In genomic region chr10:33179731-33180631, GRCm38 (mm10) we compare ENCODE assay signal across 13 mouse cellular contexts.
DNase-seq lines count a peak whose midpoint lies in the region; ATAC-seq lines count a peak whose summit lies in the region.
"Had no signal": no experiment of that assay in that cellular context is flagged by ENCODE, and none has a peak within 500 bp of the region (broad histone marks: within the 10 kb centered on the region; RNA-seq: fewer than 3 reads in every experiment).

No protein-coding gene starts in this region.

- 31% methylated on average over 2 of the region's 2 CpGs for WGBS in forebrain, embryonic 14.5 days
- 45% methylated on average over 2 of the region's 2 CpGs for WGBS in hindbrain, embryonic 13.5 days

- no peaks in the 10 kb centered on the region for H3K27me3 ChIP-seq in forebrain, embryonic 14.5 days (replicated peaks; ENCODE audit: control insufficient read depth, insufficient read depth, low read length)
- H3K27me3 ChIP-seq in hindbrain, embryonic 13.5 days: no peaks in the 10 kb centered on the region
- H3K27me3 ChIP-seq: embryonic facial prominence, embryonic 12.5 days had no signal

- H3K9me3 ChIP-seq in forebrain, embryonic 14.5 days (replicated peaks; ENCODE audit: control insufficient read depth, low read length): no peaks in the 10 kb centered on the region
- H3K9me3 ChIP-seq in hindbrain, embryonic 13.5 days: no peaks in the 10 kb centered on the region
- H3K9me3 ChIP-seq: embryonic facial prominence, embryonic 12.5 days had no signal

- peak; percentile 37; the same call in 1 of the 2 replicates for ATAC-seq in forebrain, embryonic 14.5 days
- ATAC-seq in hindbrain, embryonic 13.5 days (ENCODE audit: low FRiP score): peak; percentile 43; the same call in 1 of the 2 replicates
- ATAC-seq: intestine, postnatal 0 days had no signal

- no peak overlapping the region for H3K4me2 ChIP-seq in forebrain, embryonic 14.5 days (ENCODE audit: low read length)
- no peak overlapping the region for H3K4me2 ChIP-seq in hindbrain, embryonic 13.5 days
- H3K4me2 ChIP-seq: embryonic facial prominence, embryonic 12.5 days had no signal

- H3K4me1 ChIP-seq in forebrain, embryonic 14.5 days (ENCODE audit: control insufficient read depth, insufficient read depth, low read length): no peaks in the 10 kb centered on the region
- 0 out of 2 replicates have a peak, but pooled peaks cover 2% of the 10 kb centered on the region for H3K4me1 ChIP-seq in hindbrain, embryonic 13.5 days (replicated peaks)
- H3K4me1 ChIP-seq: embryonic facial prominence, embryonic 12.5 days had no signal

- H3K27ac ChIP-seq in forebrain, embryonic 14.5 days (ENCODE audit: low read depth, low read length): no peak overlapping the region
- no peak overlapping the region for H3K27ac ChIP-seq in hindbrain, embryonic 13.5 days
- H3K27ac ChIP-seq: embryonic facial prominence, embryonic 12.5 days; liver, embryonic 14.5 days had no signal

- peak; percentile 1 for DNase-seq in embryo, embryonic 11 days
- no peak for DNase-seq in embryo, embryonic 9.5 days (ENCODE audit: extremely low spot score)
- DNase-seq in 3134 (ENCODE audit: extremely low read depth, insufficient read length, low spot score): peak; percentile 3
- DNase-seq in forebrain, embryonic 14.5 days (ENCODE audit: low spot score): peak; percentile 37
- DNase-seq in spleen, postnatal 14 days (ENCODE audit: low spot score in 2 of 2): no peak
- DNase-seq in kidney, postnatal 25 days: no peak
- no peak for DNase-seq in cerebellum, adult 18-20 months
- DNase-seq: right cerebral cortex, adult 18-20 months; thymus, postnatal 14 days had no signal

- no peak overlapping the region for H3K4me3 ChIP-seq in forebrain, embryonic 14.5 days (ENCODE audit: low read depth, low read length)
- no peak overlapping the region for H3K4me3 ChIP-seq in hindbrain, embryonic 13.5 days
- H3K4me3 ChIP-seq: embryonic facial prominence, embryonic 12.5 days had no signal

- H3K36me3 ChIP-seq in forebrain, embryonic 14.5 days (ENCODE audit: control insufficient read depth, insufficient read depth, low read length): no peaks in the 10 kb centered on the region
- H3K36me3 ChIP-seq in hindbrain, embryonic 13.5 days: no peaks in the 10 kb centered on the region
- H3K36me3 ChIP-seq: embryonic facial prominence, embryonic 12.5 days had no signal

- no peak overlapping the region for H3K9ac ChIP-seq in forebrain, embryonic 14.5 days (ENCODE audit: low read length)
- H3K9ac ChIP-seq in hindbrain, embryonic 13.5 days: no peak overlapping the region
- H3K9ac ChIP-seq: embryonic facial prominence, embryonic 12.5 days; liver, embryonic 14.5 days had no signal

Comparison
In these comparisons a context has a peak if more than half of its experiments do, and no peak if none do; other contexts are left out.
1. DNase-seq: peak in embryo, embryonic 11 days (single experiment), 3134 (single experiment) and forebrain, embryonic 14.5 days (single experiment); none in embryo, embryonic 9.5 days (single experiment), spleen, postnatal 14 days (0 of 2), kidney, postnatal 25 days (0 of 2) and cerebellum, adult 18-20 months (0 of 2).